8 mouse cellular contexts compared by ENCODE assay signal in the genomic region with DNA sequence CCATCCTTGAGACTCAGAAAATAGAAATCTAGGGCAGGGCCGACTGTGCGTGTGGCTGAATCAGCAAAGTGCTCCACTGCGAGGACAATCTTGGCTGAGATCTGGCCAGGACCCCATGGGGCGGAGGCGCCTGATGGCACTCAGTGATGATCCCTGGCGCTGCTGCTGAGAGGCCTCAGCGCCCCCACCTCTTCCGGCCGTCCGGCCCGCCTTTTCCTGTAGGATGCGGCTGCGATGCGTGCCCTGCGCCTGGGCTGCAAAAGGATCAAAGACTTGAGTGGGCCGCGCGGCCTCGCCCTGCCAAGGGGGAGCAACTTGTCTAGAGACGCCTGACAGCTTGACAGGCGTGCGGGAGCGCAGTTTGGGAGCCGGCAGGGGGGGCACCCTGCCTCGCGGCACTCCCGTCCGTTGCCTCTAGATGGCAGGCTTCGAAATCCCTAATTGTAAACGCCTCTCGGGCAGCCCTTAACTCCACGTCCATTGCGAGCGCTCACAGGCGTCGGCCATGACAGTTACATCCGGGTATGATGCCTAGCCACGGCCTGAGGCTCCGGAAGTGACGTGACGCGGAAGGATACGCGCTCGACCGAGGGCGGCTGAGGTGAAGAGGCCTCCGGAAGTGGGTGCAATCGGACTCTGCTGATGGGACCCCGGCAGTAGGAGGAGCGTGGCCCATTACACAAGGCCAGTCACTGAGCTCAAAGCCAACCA. TPM values are rescaled to one million over a fixed set of nuclear protein-coding genes. Genes with fewer than 3 reads are reported as not detected.
A peak's percentile ranks its signal among the peaks of the same experiment; 100 is the strongest.
DNase-seq lines count a peak whose midpoint lies in the region; ATAC-seq lines count a peak whose summit lies in the region.

No protein-coding gene starts in this region.

- intact Hi-C loops in left cerebral cortex, postnatal 36 days (cut with DNase I) = loop anchor here (1.0 kb wide), 2 partner anchors 21 to 42 kb away; partner anchors contain the start of genes Ccnj and Zfp518a

- peak overlapping the region; percentile 83 for H3K27ac ChIP-seq in embryonic facial prominence, embryonic 13.5 days
- peak overlapping the region; percentile 91 for H3K27ac ChIP-seq in midbrain, embryonic 10.5 days (replicated peaks)

- peak overlapping the region; percentile 72 for H3K4me2 ChIP-seq in embryonic facial prominence, embryonic 13.5 days

- H3K4me3 ChIP-seq in embryonic facial prominence, embryonic 13.5 days = peak overlapping the region; percentile 57
- H3K4me3 ChIP-seq in midbrain, embryonic 10.5 days = peak overlapping the region; percentile 69

- no peaks in the 10 kb centered on the region for H3K36me3 ChIP-seq in embryonic facial prominence, embryonic 13.5 days
- no peaks in the 10 kb centered on the region for H3K36me3 ChIP-seq in midbrain, embryonic 10.5 days

- peak; percentile 70 to 79 for DNase-seq in adrenal gland, postnatal 4 days (ENCODE audit: low spot score in 2 of 2)
- DNase-seq in heart, adult 18-20 months = peak; percentile 86 to 88
- peak; percentile 82 for DNase-seq in kidney, adult 11 months
- peak; percentile 86 to 87 for DNase-seq in left cerebral cortex, postnatal 36 days (ENCODE audit: low spot score in 2 of 2)
- peak; percentile 95 for DNase-seq in midbrain, embryonic 10.5 days (ENCODE audit: low spot score)
- DNase-seq in right cerebral cortex, postnatal 36 days (ENCODE audit: low spot score in 2 of 2) = peak; percentile 81 to 82
- peak; percentile 72 to 81 for DNase-seq in urinary bladder, postnatal 36 days (ENCODE audit: low spot score in 2 of 2)

- H3K4me1 ChIP-seq in embryonic facial prominence, embryonic 13.5 days = peaks cover 3% of the 10 kb centered on the region; the same call in 1 of the 2 replicates
- peaks cover 10% of the 10 kb centered on the region for H3K4me1 ChIP-seq in midbrain, embryonic 10.5 days

- no peaks in the 10 kb centered on the region for H3K9me3 ChIP-seq in embryonic facial prominence, embryonic 13.5 days
- no peaks in the 10 kb centered on the region for H3K9me3 ChIP-seq in midbrain, embryonic 10.5 days (replicated peaks)

- WGBS in embryonic facial prominence, embryonic 13.5 days = 1% methylated on average over 51 of the region's 51 CpGs
- 2% methylated on average over 51 of the region's 51 CpGs for WGBS in midbrain, embryonic 10.5 days

- peak; percentile 85 for ATAC-seq in embryonic facial prominence, embryonic 13.5 days (ENCODE audit: insufficient number of reproducible peaks, insufficient read depth, low FRiP score, low TSS enrichment, low read depth)

- H3K9ac ChIP-seq in embryonic facial prominence, embryonic 13.5 days = peak overlapping the region; percentile 70

- peaks cover 44% of the 10 kb centered on the region for H3K27me3 ChIP-seq in embryonic facial prominence, embryonic 13.5 days
- peaks cover 81% of the 10 kb centered on the region for H3K27me3 ChIP-seq in midbrain, embryonic 10.5 days (ENCODE audit: low read depth, poor library complexity, severe bottlenecking)

RNA-seq across cellular contexts. Expression of gene Zfp518a, which starts 21.4 kb away (rescaled TPM):
- 10 to 100 TPM; 21.6 to 22.0 TPM for total RNA-seq in adrenal gland, postnatal 4 days (2021)
- polyA plus RNA-seq in embryonic facial prominence, embryonic 13.5 days (2015; fragmentation: Nextera tagmentation; extraction: Ambion mirVana) = 10.4 and 12.0 TPM in 2 replicates
- total RNA-seq in heart, adult 18-20 months (2021) = 1 to 10 TPM; 6.9 to 7.1 TPM
- 1 to 10 TPM; 7.9 to 8.0 TPM for total RNA-seq in left cerebral cortex, postnatal 36 days (2021)
- polyA plus RNA-seq in midbrain, embryonic 10.5 days (2016; fragmentation: Nextera tagmentation; extraction: Ambion mirVana) = 12.0 and 12.3 TPM in 2 replicates

RNA-seq across cellular contexts. Expression of gene Ccnj, which starts 42.0 kb away (rescaled TPM):
- total RNA-seq in adrenal gland, postnatal 4 days (2021) = 10 to 100 TPM; 10.7 to 12.3 TPM
- polyA plus RNA-seq in embryonic facial prominence, embryonic 13.5 days (2015; fragmentation: Nextera tagmentation; extraction: Ambion mirVana) = 14.4 and 18.4 TPM in 2 replicates
- total RNA-seq in heart, adult 18-20 months (2021) = 1 to 10 TPM; 3.0 to 3.3 TPM
- 1 to 10 TPM; 7.1 to 8.9 TPM for total RNA-seq in left cerebral cortex, postnatal 36 days (2021)
- polyA plus RNA-seq in midbrain, embryonic 10.5 days (2016; fragmentation: Nextera tagmentation; extraction: Ambion mirVana) = 38.6 and 39.9 TPM in 2 replicates

Comparison
In these comparisons a context has a peak if more than half of its experiments do, and no peak if none do; other contexts are left out.
1. Peak in every context shown above with its lines: DNase-seq, ATAC-seq, H3K4me3 ChIP-seq and H3K27ac ChIP-seq.